Mouse (Mus musculus) lung, postnatal 0 days (tissue): Measurements from ENCODE around the gene Barx1.

Source experiments
- CTCF ChIP-seq: IDR thresholded peaks from 2 replicates; pipeline ENCODE4 v1.5.1; 2016; ENCODE audit warnings: antibody characterized with exemption, mild to moderate bottlenecking
- EP300 ChIP-seq: IDR thresholded peaks from 2 replicates; pipeline ENCODE4 v1.6.1; 2016; ENCODE audit warnings: antibody characterized with exemption, mild to moderate bottlenecking, control low read depth

- TF ChIP-seq CTCF = no peak
- TF ChIP-seq EP300 = no peak
These were observed 37.2 kb upstream of the Barx1 start, which contains the start of gene Ptpdc1 for GRCm38 (mm10) chr13:48625433-48626184.
